Mouse (Mus musculus) left cerebral cortex, postnatal 25 days (tissue): ENCODE measurements around the gene Trim3. TPM values are rescaled to one million over a fixed set of nuclear protein-coding genes. Genes with fewer than 3 reads are reported as not detected.

Source experiments
- DNase-seq, 2 experiments: peaks; one replicate each; pipeline ENCODE4 v3.0.0; 2022; ENCODE audit warnings: low spot score in 2 of 2, mixed read lengths in 1 of 2
- intact Hi-C: fragments of 180-260 bp; cut with DNase I; formaldehyde crosslinking; loops from one replicate; pipeline ENCODE4 v1.15.1; 2025
- total RNA-seq, 2 experiments: library from RNA; stranded (reverse); gene quantifications; 2 replicates each; pipeline ENCODE4 v1.2.3; 2021

Gene Trim3
- total RNA-seq, 2 experiments from 2014 or later: 149 to 152 TPM

GRCm38 (mm10) chr7:105616561-105616960, 16.8 kb downstream of the Trim3 start:
- intact Hi-C loops: no loop called here
- DNase-seq: no peak

GRCm38 (mm10) chr7:105615720-105616119, 17.7 kb downstream of the Trim3 start:
- DNase-seq: no peak
- intact Hi-C loops: no loop called here

GRCm38 (mm10) chr7:105614400-105614799, 19.0 kb downstream of the Trim3 start:
- DNase-seq: no peak
- intact Hi-C loops: no loop called here

- intact Hi-C loops: no loop called here
Observed at GRCm38 (mm10) chr7:105611767-105612166, 21.6 kb downstream of the Trim3 start.

GRCm38 (mm10) chr7:105608467-105608866, 24.9 kb downstream of the Trim3 start:
- intact Hi-C loops: no loop called here
- no peak for DNase-seq

More at GRCm38 (mm10) chr7:105611767-105612166, 21.6 kb downstream of the Trim3 start:
- DNase-seq: no peak

GRCm38 (mm10) chr7:105602860-105603623, 30.3 kb downstream of the Trim3 start:
- DNase-seq: peak; percentile 63 to 65
- intact Hi-C loops: no loop called here

GRCm38 (mm10) chr7:105590097-105590496, 43.3 kb downstream of the Trim3 start:
- no peak for DNase-seq
- intact Hi-C loops: no loop called here

GRCm38 (mm10) chr7:105588325-105588912, 45.0 kb downstream of the Trim3 start:
- intact Hi-C loops: no loop called here
- DNase-seq: no peak

- intact Hi-C loops: loop anchor here (2.0 kb wide), 2 partner anchors 27 to 51 kb away; partner anchors contain the start of genes Smpd1 and Trim3
Observed at GRCm38 (mm10) chr7:105581959-105582358, 51.4 kb downstream of the Trim3 start.

GRCm38 (mm10) chr7:105581094-105581703, 52.2 kb downstream of the Trim3 start, which contains the start of gene Apbb1:
Gene Apbb1 (minus strand): TSS chr7:105581653.
- intact Hi-C loops: loop anchor here (2.0 kb wide), 2 partner anchors 26 to 52 kb away; partner anchors contain the start of genes Smpd1 and Trim3
- DNase-seq: peak; percentile 83 to 84

More at GRCm38 (mm10) chr7:105581959-105582358, 51.4 kb downstream of the Trim3 start:
- no peak for DNase-seq

GRCm38 (mm10) chr7:105580627-105581089, 52.7 kb downstream of the Trim3 start:
- DNase-seq: peak in 1 of 2 experiments; percentile 37
- intact Hi-C loops: loop anchor here (2.0 kb wide), 2 partner anchors 26 to 52 kb away; partner anchors contain the start of genes Smpd1 and Trim3

GRCm38 (mm10) chr7:105578481-105578880, 54.9 kb downstream of the Trim3 start:
- DNase-seq: no peak
- intact Hi-C loops: no loop called here

GRCm38 (mm10) chr7:105577377-105577871, 55.9 kb downstream of the Trim3 start:
- intact Hi-C loops: no loop called here
- no peak for DNase-seq

GRCm38 (mm10) chr7:105576166-105576748, 57.1 kb downstream of the Trim3 start:
- intact Hi-C loops: no loop called here
- peak in 1 of 2 experiments; percentile 61 for DNase-seq

GRCm38 (mm10) chr7:105574537-105574936, 58.8 kb downstream of the Trim3 start:
- intact Hi-C loops: no loop called here
- peak in 1 of 2 experiments; percentile 7 for DNase-seq

GRCm38 (mm10) chr7:105572949-105573348, 60.4 kb downstream of the Trim3 start:
- peak; percentile 27 to 70 for DNase-seq
- intact Hi-C loops: no loop called here

GRCm38 (mm10) chr7:105570756-105571155, 62.6 kb downstream of the Trim3 start:
- intact Hi-C loops: no loop called here
- DNase-seq: no peak

- intact Hi-C loops: no loop called here
- peak in 1 of 2 experiments; percentile 51 for DNase-seq
Observed at GRCm38 (mm10) chr7:105569512-105570496, 63.6 kb downstream of the Trim3 start.
